In the genomic region with DNA sequence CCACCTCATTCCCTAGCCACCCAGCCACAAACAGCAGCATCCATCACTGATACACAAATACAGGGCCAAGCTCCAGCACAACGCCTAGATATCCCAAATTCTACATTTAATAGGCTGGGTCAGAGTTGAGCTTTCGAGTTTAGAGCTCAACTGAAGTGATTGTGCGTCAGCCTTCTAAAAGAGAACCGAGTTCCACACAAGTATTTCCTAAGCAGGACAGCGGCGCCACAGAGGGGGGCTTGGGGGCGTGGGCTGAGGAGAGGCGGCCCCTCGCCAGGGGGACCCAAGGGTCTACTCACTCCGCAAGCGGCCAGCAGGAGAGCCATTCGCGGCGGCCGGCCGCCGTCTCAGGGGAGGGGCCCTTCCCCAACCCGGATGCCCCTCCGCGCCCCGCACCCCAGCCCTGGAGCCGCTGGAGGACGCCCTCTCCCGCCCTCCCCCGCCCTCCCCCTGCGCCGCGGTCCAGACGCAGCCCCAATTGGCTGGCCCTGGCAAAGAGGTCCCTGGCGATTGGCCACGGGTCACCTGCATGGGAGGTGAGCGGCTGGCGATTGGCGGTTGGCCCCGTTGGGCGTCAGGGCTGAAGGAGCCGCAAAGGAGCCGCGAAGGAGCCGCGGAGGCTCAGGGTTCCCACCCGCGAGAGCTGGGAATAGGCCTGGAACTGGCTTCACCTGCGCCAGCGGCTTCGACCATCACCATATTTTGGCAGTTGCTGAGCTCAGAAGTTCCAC, we compare ENCODE assay signal across 8 mouse cellular contexts.
DNase-seq lines count a peak whose midpoint lies in the region; ATAC-seq lines count a peak whose summit lies in the region.

No protein-coding gene starts in this region.

- peak overlapping the region; percentile 68 for H3K9ac ChIP-seq in hindbrain, embryonic 11.5 days (ENCODE audit: low read depth, low read length)

- H3K27me3 ChIP-seq in hindbrain, embryonic 11.5 days (ENCODE audit: control insufficient read depth, insufficient read depth, low read length) = no peaks in the 10 kb centered on the region

- no peaks in the 10 kb centered on the region; the same call in 1 of the 2 replicates for H3K4me1 ChIP-seq in hindbrain, embryonic 11.5 days (replicated peaks; ENCODE audit: control insufficient read depth, insufficient read depth, low read length)

- peak; percentile 100 for ATAC-seq in hindbrain, embryonic 11.5 days (ENCODE audit: low FRiP score)

- peak overlapping the region; percentile 48 for H3K4me3 ChIP-seq in hindbrain, embryonic 11.5 days (ENCODE audit: low read depth, low read length)

- H3K9me3 ChIP-seq in hindbrain, embryonic 11.5 days (ENCODE audit: control insufficient read depth, low read length) = no peaks in the 10 kb centered on the region

- no peaks in the 10 kb centered on the region for H3K36me3 ChIP-seq in hindbrain, embryonic 11.5 days (ENCODE audit: control insufficient read depth, insufficient read depth, low read length)

- peak; percentile 95 for DNase-seq in Muller cell, postnatal 12 days (ENCODE audit: inconsistent ontology term)
- peak; percentile 95 for DNase-seq in cerebellum, adult 9-11 months
- DNase-seq in frontal cortex, adult 2 months (ENCODE audit: extremely low spot score in 1 of 2, low spot score in 1 of 2) = peak; percentile 39 to 80
- DNase-seq in hindbrain, embryonic 11.5 days (ENCODE audit: low spot score) = peak; percentile 90
- peak; percentile 76 to 84 for DNase-seq in layer of hippocampus, postnatal 10 days (ENCODE audit: low spot score in 2 of 2)
- peak; percentile 96 for DNase-seq in lung, postnatal 10 days
- peak; percentile 92 for DNase-seq in ovary, postnatal 36 days (ENCODE audit: low spot score)
- peak; percentile 91 for DNase-seq in thymus, postnatal 25 days

- WGBS in hindbrain, embryonic 11.5 days = under 1% methylated on average over 36 of the region's 46 CpGs

- H3K27ac ChIP-seq in hindbrain, embryonic 11.5 days (ENCODE audit: low read depth, low read length) = peak overlapping the region; percentile 30; the same call in 1 of the 2 replicates

- H3K4me2 ChIP-seq in hindbrain, embryonic 11.5 days (replicated peaks; ENCODE audit: low read depth, low read length) = peak overlapping the region; percentile 76

Comparison
In these comparisons a context has a peak if more than half of its experiments do, and no peak if none do; other contexts are left out.
1. Peak in every context shown above with its lines: DNase-seq, ATAC-seq, H3K4me3 ChIP-seq and H3K27ac ChIP-seq.